Mouse (Mus musculus) thymus, postnatal 10 days (tissue): ENCODE data around the gene Havcr2.
"Not testable (repeated sequence)": the region's sequence is repeated elsewhere in the genome, so short reads cannot be mapped to it uniquely, and the experiment has no call there.

Source experiments
- DNase-seq, 2 experiments: peaks; one replicate each; pipeline ENCODE4 v3.0.0; 2021; ENCODE audit warnings: low spot score in 2 of 2

Havcr2 gene

DNA sequence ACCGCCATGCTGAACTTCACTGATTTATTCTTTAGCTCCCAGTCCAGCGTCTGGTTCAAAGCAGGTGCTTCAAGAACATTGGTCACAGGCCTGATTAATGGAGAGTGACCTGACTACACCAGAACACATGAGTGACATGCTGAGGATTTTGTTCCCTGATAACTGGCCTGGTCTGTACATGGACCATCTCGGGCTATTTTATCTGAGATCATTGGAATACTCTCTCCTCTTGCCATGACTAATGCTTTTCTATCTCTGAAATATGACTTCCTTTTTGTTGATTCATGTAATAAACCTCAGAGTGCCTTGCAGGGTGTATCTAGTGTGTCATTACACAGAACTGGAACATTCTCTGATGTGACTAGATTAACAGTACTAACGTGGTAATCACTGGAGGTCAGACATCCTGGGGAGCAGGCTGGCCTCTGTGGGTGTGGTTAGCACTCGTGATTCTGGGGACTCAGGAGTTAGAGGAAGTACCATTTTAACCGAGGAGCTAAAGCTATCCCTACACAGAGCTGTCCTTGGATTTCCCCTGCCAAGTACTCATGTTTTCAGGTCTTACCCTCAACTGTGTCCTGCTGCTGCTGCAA lies at the start of gene Havcr2:
Gene Havcr2, plus strand, starts transcription at position 483 of the 593 bp plus-strand sequence.
- no peak for DNase-seq

DNA sequence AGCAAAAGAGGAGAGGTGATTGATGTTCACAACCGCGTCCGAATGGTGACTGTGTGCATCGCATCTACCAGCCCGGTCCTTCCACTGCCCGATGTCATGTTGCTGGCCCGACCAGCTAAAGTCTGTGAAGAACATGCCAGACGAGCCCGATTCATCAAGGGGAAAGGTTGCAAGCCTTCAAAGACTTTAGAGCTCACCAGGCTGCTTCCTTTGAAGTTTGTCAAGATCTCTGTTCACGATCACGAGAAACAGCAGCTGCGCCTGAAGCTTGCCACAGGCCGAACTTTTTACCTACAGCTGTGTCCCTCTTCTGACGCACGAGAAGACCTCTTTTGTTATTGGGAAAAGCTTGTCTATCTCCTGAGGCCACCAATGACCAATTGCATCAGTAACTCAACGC lies 49.7 kb upstream of the Havcr2 start:
- peak; percentile 56 to 57 for DNase-seq

DNA sequence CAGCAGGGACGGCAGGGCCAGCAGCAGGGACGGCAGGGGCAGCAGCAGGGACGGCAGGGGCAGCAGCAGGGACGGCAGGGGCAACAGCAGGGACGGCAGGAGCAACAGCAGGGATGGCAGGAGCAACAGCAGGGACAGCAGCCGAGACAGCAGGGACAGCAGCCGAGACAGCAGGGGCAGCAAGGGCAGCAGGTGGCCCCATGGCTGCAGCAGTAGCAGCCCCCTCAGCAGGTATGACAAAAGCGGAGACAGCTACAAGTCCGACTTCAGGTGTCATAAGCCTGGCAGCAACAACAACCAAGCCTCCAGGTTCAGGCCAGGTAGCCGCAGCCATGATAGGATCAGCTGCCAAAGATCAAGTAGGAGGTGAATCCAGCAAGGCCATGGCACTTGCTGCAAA lies 48.0 kb upstream of the Havcr2 start:
- DNase-seq, result no peak

DNA sequence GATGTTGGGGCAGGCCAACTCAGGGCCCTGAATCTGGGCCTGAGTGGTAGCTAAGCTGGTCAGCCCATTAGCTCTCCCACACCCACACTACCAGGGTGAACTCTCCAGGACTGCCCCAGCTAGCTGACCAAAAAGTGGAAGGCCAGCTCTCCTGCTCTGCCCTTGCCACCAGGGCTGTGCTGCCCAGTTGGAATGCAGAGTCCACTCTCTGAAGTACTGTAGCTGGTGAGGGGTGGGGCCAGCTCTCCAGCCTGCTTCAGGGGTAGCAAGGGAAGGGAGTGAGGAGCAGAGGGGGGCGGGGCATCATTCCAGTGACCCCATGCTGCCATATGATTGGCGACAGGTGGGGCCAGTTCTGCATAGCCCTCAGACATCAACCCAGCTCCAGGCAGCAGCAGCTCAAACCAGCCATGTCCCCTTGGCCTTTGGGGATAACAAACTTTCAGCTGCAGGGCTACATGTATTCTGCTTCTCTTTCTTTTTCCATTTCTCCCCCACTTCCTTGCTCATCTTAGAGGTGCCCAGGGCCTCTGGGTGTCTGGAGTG lies 44.6 kb upstream of the Havcr2 start:
- no peak for DNase-seq

DNA sequence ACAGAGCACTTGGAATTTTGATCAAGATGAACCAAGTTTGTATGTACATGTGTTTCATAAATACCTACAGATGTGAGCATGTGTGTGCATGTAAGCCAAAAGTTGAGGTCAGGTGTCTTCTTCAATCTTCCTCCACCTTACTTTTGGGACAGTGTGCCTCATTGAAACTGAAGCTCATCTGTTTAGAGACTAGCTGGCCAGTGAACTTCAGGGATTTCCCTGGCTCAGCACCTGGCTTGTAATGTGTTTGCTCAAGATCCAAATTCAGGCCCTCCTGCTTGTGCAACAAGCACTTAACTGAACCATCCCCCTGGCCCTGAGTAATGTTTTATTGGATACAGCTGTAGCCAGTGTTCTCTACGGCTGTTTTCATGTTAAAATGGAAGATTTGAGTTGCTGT lies 36.3 kb upstream of the Havcr2 start:
- DNase-seq, result no peak

DNA sequence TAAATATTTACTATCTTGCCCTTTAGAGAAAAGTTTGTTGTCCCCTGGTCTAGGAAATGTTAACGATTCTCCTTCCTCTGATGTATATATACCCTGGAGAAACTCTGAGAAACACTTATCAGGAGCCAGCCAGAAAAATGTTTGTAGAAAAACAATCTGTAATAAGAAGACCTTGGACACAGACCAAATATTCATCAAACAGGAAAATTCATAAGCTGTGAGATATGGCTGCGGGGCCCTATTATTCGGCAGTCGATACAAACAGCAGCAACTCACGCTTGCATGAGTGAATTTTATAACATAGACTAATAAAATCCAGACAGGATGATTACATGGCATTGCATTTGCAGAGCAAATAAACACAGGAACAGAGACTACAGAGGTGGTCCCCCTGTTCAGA lies 35.9 kb upstream of the Havcr2 start:
- no peak for DNase-seq

DNA sequence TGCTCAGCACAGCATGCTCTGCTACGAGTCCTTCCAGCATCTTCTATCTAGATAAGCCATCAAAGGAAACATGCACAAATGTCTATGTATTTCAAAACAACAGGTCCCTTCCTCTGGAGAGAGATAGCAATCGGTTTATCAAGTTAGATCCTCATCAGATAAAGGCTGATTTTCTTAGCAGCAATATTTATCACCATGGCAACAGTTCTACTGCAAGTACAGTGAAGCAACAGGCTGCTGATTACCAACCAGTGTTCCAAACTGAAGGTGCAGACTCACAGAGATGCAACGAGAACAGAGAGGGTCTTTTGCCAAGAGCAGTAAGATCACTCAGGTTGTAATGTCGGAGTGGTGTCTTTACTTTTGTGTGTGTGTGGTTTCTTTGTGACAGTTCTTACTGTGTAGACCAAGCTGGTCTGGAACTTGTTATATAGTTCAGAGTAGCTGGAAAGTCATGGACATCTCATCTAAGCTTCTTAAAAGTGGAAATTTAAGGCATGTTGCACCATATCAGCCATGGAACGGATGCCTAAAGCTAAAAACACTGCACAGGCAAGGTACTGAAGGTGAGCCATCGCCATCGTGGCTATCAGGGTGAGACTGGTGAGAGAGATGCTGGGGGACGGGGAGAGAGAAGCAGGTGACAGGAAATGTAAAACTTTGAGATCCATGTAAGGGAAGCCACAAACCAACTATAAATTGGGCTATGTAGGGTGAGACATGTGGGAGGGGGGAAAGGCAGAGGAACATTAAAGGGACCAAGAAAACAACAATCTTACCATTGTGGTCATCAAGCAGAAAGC lies 33.4 kb upstream of the Havcr2 start:
- peak; percentile 59 to 65 for DNase-seq

DNA sequence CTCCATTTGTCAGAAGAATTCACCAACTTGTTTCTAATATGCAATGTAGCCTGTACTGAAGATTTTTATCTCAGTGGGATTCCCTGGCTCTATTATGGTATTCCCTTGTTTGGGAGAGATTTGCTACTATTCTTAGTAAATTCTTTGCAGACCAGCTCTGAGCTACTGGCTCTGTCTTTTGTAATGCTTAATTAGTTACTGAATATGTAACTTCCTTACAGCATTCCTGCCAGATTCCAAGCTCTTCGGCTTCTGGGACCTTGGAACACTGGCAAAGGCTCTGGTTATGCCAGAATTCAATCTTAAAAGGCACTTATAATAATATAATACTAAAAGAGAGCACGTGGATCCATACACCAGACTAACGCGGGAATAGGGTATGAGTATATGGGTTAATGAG lies 26.6 kb upstream of the Havcr2 start:
- DNase-seq, result not testable (repeated sequence)

DNA sequence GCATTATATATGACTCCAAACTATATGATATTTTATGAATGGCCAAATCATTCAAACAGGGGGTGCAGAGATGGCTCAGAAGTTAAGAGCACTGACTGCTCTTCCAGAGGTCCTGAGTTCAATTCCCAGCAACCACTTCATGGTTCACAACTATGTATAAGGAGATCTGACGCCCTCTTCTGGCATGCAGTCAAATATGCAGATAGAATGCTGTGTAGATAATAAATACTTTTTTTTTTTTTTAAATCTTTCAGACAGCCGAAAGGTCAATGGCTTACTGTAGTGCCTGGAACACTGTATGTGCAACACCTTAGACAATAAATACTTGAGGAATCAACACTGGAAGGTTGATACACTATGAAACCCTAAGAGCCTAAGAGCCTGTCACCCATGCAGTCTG lies 24.6 kb upstream of the Havcr2 start:
- no peak for DNase-seq

DNA sequence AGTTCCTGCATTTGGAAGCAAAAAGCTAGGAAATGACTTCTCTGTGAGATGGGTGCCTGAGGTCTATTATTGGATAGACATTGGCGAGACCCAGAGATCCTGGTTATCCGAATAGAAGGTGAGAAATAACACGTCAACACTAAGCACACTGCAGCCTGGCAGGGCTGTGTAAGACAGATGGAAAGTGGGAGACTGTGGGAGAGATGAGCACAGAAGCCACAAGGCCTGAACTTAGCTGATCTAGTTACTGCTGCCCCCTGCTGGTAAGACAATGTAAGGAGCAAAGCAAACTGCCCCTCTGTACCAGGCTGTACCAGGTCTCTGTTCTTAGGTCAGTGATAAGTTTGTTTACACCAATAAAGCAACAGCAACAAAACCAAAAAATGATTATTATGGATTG lies 23.6 kb upstream of the Havcr2 start:
- DNase-seq, result peak; percentile 78 to 96

DNA sequence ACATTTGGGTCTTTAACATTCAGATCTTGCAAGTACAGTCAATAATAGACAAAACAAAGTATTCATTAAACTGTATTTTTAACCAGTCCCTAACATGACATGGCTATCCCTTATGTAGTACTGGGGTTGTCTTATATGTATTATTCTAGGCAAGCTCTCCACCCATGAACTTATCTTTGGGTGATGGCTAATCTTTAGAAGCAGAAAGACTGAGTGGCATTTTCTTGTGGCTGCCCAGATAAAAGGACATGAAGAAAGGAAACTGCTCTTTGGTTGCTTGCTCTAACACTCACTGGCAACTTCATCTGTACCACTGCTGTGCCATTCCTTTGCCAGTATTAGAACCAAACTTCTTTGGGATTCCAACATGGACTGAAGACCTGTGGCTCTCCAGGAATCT lies 19.4 kb upstream of the Havcr2 start:
- no peak for DNase-seq

DNA sequence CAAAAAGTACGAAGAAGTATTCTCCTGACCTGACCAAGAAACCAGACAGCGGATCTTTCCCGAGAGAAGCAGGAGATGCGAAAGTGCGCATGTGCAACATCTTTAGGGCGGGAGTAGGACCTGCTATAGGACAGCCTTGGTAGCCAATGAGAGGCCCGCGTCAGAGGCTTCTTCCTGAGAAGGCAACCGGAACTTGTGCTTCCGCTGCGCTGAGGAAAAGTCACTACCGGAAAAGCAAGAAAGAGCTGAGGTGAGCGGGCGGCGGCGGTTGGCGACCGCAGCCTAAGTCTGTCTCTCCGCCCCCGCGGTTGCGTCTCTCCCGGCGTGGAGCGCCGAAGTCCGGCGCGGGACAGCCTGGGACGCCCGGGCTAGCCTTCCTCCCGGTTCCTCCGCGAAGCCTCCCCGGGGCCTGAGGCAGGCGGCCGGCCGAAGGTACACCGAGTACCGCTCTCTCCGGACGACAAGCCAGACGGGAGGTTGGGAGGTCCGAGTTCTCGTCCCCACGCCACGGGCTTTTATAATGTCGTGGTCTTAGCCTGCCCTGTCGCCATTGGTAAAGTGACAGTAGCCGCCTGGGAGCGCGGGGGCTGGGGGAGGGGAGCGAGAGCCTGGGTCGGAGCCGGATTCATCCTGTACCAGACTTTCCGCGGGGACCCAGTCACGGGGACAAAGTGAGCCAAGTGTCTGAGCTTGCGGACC lies 17.8 kb upstream of the Havcr2 start, which contains the start of gene Med7:
Gene Med7, plus strand, starts transcription at position 166 of the 699 bp plus-strand sequence.
- DNase-seq, result peak; percentile 90 to 94

DNA sequence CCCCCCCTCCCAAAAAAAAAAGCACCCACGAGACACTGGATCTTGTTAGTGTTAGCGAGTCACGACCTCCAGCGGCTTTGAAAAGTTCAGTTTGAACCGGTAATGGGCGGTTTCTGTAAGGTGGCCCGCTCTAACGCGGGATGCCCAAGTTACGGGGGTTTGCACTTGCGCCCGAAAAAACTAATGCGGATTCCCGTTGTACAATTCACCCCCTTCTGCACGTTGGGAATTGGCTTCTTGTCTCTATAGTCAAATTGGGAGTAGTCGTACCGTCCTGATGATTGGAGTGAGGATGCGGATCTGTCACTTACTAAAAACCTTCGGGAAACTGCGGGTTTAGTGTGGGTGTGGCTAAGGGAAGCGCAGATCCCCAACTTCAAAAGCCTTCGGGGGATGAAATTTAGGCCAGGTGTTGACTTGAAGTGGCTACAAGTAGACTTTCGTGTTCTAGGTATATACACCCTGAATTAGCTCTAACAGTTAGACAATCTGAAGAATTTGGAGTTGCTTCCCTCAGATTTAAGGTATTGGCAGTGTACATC lies 17.2 kb upstream of the Havcr2 start:
- peak in 1 of 2 experiments; percentile 47 for DNase-seq

DNA sequence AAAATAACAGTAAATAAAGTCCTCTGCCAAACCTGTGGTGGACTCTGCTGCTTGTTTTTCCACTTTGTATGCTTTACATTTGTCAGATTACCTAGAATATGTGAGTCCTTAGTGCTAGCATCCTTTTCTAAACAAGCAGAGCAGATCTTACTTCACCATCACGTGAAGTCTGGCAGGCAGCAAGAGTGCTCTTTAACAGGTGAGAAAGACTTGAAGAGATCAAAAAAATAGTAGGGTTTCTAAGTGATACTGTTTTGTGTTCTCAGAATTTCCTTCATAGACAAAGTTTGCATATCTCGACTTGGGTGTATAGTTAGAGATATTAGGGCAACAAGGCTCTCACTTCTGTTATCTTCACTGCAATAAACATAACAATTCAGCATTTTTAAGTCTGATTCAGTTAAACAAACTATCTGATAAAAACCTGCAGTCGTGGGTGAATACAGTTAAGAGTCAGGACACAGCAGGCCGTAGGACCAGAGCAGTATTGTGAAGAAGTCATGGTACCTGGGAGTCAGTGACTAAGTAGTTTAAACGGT lies 15.7 kb upstream of the Havcr2 start:
- no peak for DNase-seq

DNA sequence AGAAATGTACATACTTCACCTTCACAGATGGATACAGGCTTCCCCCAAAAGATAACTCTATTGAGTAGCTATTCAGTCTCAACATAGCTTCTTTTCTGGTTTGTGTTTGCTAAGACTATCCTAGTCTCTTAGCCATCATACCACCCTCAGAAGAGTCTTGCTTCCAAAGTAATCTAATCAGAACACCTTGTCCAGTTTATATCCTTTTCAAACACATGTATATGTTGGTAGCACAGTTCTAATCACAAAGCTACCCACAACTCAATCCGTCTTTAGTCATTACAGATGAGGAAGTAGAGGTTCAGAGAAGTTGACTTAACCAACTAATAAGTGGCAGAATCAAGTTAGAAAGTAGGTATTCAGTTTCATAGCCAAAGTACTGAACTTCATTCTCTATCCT lies 13.0 kb upstream of the Havcr2 start:
- DNase-seq, result no peak

DNA sequence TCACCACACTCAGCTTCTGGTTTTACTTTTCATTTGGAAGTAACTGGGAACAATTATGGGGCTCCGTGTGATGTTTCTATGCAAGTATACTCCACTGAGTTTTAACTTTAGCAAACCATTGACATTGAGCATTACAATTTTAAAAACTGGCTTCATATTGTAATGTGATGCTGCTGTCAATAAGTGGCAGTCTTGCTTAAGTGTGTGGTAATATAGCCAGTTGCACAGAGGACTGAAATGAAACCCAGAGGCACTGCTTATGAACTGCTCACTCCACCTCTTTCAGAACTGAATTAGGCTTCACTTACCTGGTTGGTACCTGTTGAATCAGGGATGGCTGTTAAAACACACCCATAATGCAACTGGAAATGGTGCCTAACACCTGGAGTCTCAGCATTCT lies 11.6 kb upstream of the Havcr2 start:
- no peak for DNase-seq

DNA sequence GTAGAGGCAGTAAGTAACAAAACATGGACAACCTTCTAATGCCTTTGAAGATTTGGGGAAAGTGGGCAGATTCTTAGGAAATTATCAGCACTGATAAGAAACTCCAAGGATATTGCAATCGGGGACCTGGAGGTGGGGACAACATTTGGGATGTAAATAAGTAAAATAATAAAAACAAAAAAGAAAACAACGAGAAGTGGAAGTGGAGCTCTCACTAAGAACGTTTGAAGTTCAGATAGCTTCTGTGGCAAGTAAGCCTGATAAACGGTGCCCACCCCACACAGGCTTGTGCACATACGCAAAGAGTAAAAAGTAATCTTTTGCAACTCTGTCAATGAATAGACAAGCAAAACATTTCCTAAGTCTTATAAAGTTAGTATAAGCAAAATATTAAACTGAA lies 10.8 kb upstream of the Havcr2 start:
- DNase-seq, result no peak

DNA sequence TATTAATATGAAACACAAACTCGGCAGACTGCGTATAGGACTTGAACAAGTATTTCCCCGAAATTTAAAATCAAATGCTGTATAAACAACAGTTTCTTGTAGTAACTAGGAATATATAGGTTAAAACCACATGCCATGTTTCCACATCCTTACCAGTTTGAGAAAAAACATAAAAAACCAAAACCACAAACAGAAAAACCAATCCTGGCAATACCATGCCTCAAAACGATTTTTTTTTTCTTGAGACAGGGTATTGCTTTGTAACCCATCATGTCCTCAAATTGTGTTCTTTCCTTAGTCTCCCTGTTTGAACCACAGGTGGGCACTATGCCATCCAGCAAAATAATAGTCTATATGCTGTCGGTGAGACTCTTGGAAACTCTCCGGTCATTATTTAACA lies 8.6 kb upstream of the Havcr2 start:
- no peak for DNase-seq

DNA sequence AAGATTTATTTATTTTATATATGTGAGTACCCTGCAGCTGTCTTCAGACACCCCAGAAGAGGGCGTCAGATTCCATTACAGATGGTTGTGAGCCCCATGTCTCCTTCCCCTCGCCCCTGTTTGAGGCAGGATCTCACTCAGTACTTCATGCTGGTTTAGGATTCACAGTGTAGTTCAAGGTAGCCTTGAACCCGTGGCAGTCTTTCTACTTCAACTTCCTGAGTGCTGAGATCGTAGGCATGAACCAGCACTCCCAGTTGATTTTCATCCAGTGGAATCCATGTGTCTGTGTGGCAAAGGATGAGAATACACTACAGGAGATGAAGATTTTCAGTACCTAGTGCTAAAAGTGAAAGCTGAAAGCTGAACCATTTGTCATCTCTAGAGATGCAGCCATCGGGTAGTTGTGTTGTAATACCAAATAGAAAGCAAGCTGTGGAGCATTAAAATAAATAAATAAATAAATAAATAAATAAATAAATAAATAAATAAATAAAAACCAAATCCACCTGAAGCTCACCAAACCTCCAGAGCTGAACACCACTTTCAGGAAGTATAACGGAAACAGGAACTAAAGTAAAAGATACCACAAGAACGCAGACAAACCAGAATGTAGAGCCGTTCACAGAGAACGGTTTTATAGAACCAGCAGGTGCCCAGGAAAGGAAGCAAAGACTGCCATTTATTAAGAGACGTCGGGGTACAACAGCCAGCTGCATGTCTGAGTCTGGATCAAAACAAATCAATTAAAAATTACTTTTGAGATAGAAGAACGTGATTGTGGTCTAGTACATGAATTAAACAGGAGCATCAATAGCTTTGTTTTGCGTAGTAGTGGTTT lies 6.9 kb upstream of the Havcr2 start:
- DNase-seq, result peak; percentile 19 to 25

DNA sequence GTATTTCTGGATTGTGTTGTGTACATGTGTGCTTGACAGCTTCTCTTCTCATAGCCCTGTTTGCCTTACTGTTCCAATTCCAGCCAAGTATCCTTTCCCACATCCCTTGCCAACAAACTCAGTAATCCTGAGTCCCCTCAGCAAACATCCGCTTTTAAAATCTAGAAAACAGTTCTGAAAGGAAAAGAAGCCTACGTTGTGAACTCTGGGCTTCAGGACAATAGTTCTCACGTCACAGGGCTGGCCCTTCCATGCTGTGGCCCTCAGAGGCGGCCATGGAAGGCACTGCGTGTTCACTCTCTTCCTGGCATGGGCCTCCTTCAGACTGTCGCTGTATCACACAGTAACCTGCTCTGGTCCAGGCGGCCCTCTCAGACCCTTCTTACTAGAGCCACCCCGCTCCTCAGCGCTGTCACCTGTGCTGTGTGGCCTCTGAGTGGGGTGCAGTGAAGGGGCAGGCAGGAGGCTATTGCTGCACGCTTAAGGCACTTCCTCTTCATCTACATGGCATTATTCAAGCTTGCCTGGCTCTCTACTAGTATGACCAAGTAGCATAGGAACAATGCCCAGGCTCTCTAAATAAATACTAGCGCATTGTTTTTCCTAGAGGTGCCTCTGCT lies 5.2 kb upstream of the Havcr2 start:
- no peak for DNase-seq

DNA sequence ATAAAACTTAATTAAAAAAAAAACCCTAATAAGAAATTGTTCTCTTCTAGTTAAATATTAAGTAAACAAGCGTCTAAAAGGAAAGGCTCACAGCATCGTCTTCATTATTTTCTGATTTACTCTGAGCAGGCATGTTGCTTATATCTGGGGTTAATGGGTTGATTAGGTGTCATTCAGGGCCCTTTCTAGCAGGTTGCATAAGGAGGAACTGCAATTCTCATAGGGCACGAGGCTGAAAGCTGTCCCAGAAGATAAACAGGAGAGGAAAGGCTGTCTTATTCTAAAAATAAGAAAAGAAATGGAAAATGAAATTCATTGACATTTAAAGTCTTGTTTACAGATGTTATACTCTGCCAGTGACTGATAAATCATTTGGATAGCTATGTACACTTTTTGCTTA lies 5.2 kb downstream of the Havcr2 start:
- DNase-seq, result no peak
